Mouse (Mus musculus) embryonic facial prominence, embryonic 14.5 days (tissue): Measurements from ENCODE around the gene Gpn2. TPM values are rescaled to one million over a fixed set of nuclear protein-coding genes. Genes with fewer than 3 reads are reported as not detected.

ENCODE experiments used
- ATAC-seq: fragments of 200-750 bp; cut with Nextera tagmentation; 2 replicates; pipeline ENCODE4 v1.8.0; 2017; ENCODE audit warnings: low read depth, moderate number of reproducible peaks, moderate TSS enrichment
- DNase-seq: peaks from one replicate; pipeline ENCODE4 v3.0.0-alpha.2; 2015; ENCODE audit warnings: low spot score
- H3K27ac ChIP-seq: fragments of 300-500 bp; sonication (generic); replicated peaks from 2 replicates; pipeline ENCODE4 v1.5.1; 2014; ENCODE audit warnings: low read depth, mild to moderate bottlenecking, low read length, moderate library complexity
- H3K27me3 ChIP-seq: fragments of 300-500 bp; sonication (generic); replicated peaks from 2 replicates; pipeline ENCODE4 v1.6.1; 2014; ENCODE audit warnings: low read length; ENCODE audit not compliant: control insufficient read depth, insufficient read depth
- H3K36me3 ChIP-seq: fragments of 300-500 bp; sonication (generic); 2 replicates; pipeline ENCODE4 v1.6.1; 2014; ENCODE audit warnings: low read length, mixed read lengths; ENCODE audit not compliant: control insufficient read depth, insufficient read depth
- H3K4me1 ChIP-seq: fragments of 300-500 bp; sonication (generic); 2 replicates; pipeline ENCODE4 v1.6.1; 2014; ENCODE audit warnings: antibody characterized with exemption, low read length; ENCODE audit not compliant: control insufficient read depth, insufficient read depth
- H3K4me2 ChIP-seq: fragments of 300-500 bp; sonication (generic); 2 replicates; pipeline ENCODE4 v1.6.1; 2014; ENCODE audit warnings: low read depth, mild to moderate bottlenecking, low read length, moderate library complexity, mixed read lengths
- H3K4me3 ChIP-seq: fragments of 300-500 bp; sonication (generic); 2 replicates; pipeline ENCODE4 v1.5.1; 2014; ENCODE audit warnings: low read depth, mild to moderate bottlenecking, low read length
- H3K9ac ChIP-seq: fragments of 300-500 bp; sonication (generic); 2 replicates; pipeline ENCODE4 v1.6.1; 2014; ENCODE audit warnings: low read depth, mild to moderate bottlenecking, low read length, moderate library complexity, mixed read lengths
- H3K9me3 ChIP-seq: fragments of 300-500 bp; sonication (generic); 2 replicates; pipeline ENCODE4 v1.6.1; 2016; ENCODE audit warnings: low read length; ENCODE audit not compliant: control insufficient read depth
- WGBS: fragments of 180-500 bp; shearing (Covaris S2); extraction: QIAGEN DNeasy Blood & Tissue Kit; methylation state at CpG from one replicate; pipeline ENCODE4 v1.1.7; 2014; 5-methylcytosine and 5-hydroxymethylcytosine counted together
- polyA plus RNA-seq: library from polyadenylated mRNA; unstranded; fragments of >200 nt; fragmentation: Nextera tagmentation; extraction: Ambion mirVana; gene quantifications from 2 replicates; pipeline ENCODE4 v1.2.1, GENCODE M21; 2014

The Gpn2 gene
- polyA plus RNA-seq, 1 experiment from 2014 or later, result 18.8 TPM

GRCm38 (mm10) chr4:133624830-133625229, 40.7 kb downstream of the Gpn2 start:
- H3K4me1 ChIP-seq, result no peaks in the 10 kb centered on the region
- WGBS, result 84% methylated on average over 7 of the region's 7 CpGs

GRCm38 (mm10) chr4:133625621-133626071, 41.5 kb downstream of the Gpn2 start:
- ATAC-seq (no peak), DNase-seq (peak; percentile 30)
- Histone ChIP-seq H3K9ac (no peak overlapping the region), H3K4me1 (no peaks in the 10 kb centered on the region), H3K27me3 (no peaks in the 10 kb centered on the region), H3K4me3 (no peak overlapping the region), H3K36me3 (peaks cover 37% of the 10 kb centered on the region), H3K4me2 (no peak overlapping the region), H3K9me3 (no peaks in the 10 kb centered on the region), H3K27ac (peak overlapping the region; percentile 39; the same call in 1 of the 2 replicates)
- WGBS, result 33% methylated on average over 11 of the region's 11 CpGs

More at GRCm38 (mm10) chr4:133624830-133625229, 40.7 kb downstream of the Gpn2 start:
- no peak overlapping the region for H3K9ac ChIP-seq
- no peak overlapping the region for H3K4me2 ChIP-seq
- DNase-seq, result no peak
- peaks cover 39% of the 10 kb centered on the region for H3K36me3 ChIP-seq
- H3K27me3 ChIP-seq, result no peaks in the 10 kb centered on the region
- H3K4me3 ChIP-seq, result no peak overlapping the region
- 0 out of 2 replicates have a peak overlapping the region, but pooled peaks have one; percentile 39 for H3K27ac ChIP-seq
- ATAC-seq, result no peak
- no peaks in the 10 kb centered on the region for H3K9me3 ChIP-seq

GRCm38 (mm10) chr4:133626221-133626620, 42.1 kb downstream of the Gpn2 start:
- no peak for DNase-seq
- Histone ChIP-seq H3K4me2 (no peak overlapping the region), H3K27ac (peak overlapping the region; percentile 4; the same call in 1 of the 2 replicates), H3K36me3 (peaks cover 34% of the 10 kb centered on the region), H3K9ac (no peak overlapping the region), H3K9me3 (no peaks in the 10 kb centered on the region), H3K27me3 (no peaks in the 10 kb centered on the region), H3K4me3 (no peak overlapping the region), H3K4me1 (no peaks in the 10 kb centered on the region)
- 54% methylated on average over 5 of the region's 5 CpGs for WGBS
- no peak for ATAC-seq

GRCm38 (mm10) chr4:133626621-133627020, 42.5 kb downstream of the Gpn2 start:
- Histone ChIP-seq H3K9ac (no peak overlapping the region), H3K4me2 (no peak overlapping the region), H3K9me3 (no peaks in the 10 kb centered on the region), H3K4me1 (0 out of 2 replicates have a peak, but pooled peaks cover 2% of the 10 kb centered on the region), H3K36me3 (peaks cover 32% of the 10 kb centered on the region), H3K4me3 (no peak overlapping the region), H3K27me3 (no peaks in the 10 kb centered on the region), H3K27ac (0 out of 2 replicates have a peak overlapping the region, but pooled peaks have one; percentile 4)
- 87% methylated on average over 9 of the region's 9 CpGs for WGBS
- DNase-seq (no peak), ATAC-seq (no peak)

GRCm38 (mm10) chr4:133627039-133627438, 42.9 kb downstream of the Gpn2 start:
- Histone ChIP-seq H3K4me2 (no peak overlapping the region), H3K27ac (no peak overlapping the region), H3K9ac (no peak overlapping the region), H3K36me3 (peaks cover 32% of the 10 kb centered on the region), H3K4me3 (no peak overlapping the region), H3K4me1 (peaks cover 6% of the 10 kb centered on the region), H3K27me3 (no peaks in the 10 kb centered on the region), H3K9me3 (no peaks in the 10 kb centered on the region)
- DNase-seq (no peak), ATAC-seq (no peak)
- WGBS, result 89% methylated on average over 14 of the region's 14 CpGs

GRCm38 (mm10) chr4:133628517-133628916, 44.4 kb downstream of the Gpn2 start:
- 72% methylated on average over 2 of the region's 2 CpGs for WGBS
- Histone ChIP-seq H3K4me3 (no peak overlapping the region), H3K4me1 (peaks cover 11% of the 10 kb centered on the region), H3K27ac (no peak overlapping the region), H3K4me2 (no peak overlapping the region), H3K27me3 (no peaks in the 10 kb centered on the region), H3K36me3 (peaks cover 32% of the 10 kb centered on the region), H3K9ac (no peak overlapping the region), H3K9me3 (no peaks in the 10 kb centered on the region)
- DNase-seq (no peak), ATAC-seq (no peak)

- Histone ChIP-seq H3K4me2 (no peak overlapping the region), H3K4me1 (peaks cover 14% of the 10 kb centered on the region), H3K36me3 (peaks cover 26% of the 10 kb centered on the region), H3K27me3 (no peaks in the 10 kb centered on the region), H3K27ac (no peak overlapping the region), H3K9me3 (no peaks in the 10 kb centered on the region), H3K9ac (no peak overlapping the region), H3K4me3 (no peak overlapping the region)
- ATAC-seq, result no peak
- no peak for DNase-seq
- 80% methylated on average over 7 of the region's 7 CpGs for WGBS
Measured at GRCm38 (mm10) chr4:133629191-133629590, 45.0 kb downstream of the Gpn2 start.

- H3K9ac ChIP-seq, result 0 out of 2 replicates have a peak overlapping the region, but pooled peaks have one; percentile 26
- no peak overlapping the region for H3K4me3 ChIP-seq
- ATAC-seq (no peak), DNase-seq (no peak)
- H3K27me3 ChIP-seq, result no peaks in the 10 kb centered on the region
- H3K36me3 ChIP-seq, result peaks cover 15% of the 10 kb centered on the region
- no peak overlapping the region for H3K27ac ChIP-seq
- peaks cover 14% of the 10 kb centered on the region for H3K4me1 ChIP-seq
- 89% methylated on average over 7 of the region's 8 CpGs for WGBS
- no peaks in the 10 kb centered on the region for H3K9me3 ChIP-seq
- H3K4me2 ChIP-seq, result no peak overlapping the region
Measured at GRCm38 (mm10) chr4:133630326-133630920, 46.3 kb downstream of the Gpn2 start.
